Comparison of ENCODE assay signal across 9 mouse cellular contexts in the genomic region with DNA sequence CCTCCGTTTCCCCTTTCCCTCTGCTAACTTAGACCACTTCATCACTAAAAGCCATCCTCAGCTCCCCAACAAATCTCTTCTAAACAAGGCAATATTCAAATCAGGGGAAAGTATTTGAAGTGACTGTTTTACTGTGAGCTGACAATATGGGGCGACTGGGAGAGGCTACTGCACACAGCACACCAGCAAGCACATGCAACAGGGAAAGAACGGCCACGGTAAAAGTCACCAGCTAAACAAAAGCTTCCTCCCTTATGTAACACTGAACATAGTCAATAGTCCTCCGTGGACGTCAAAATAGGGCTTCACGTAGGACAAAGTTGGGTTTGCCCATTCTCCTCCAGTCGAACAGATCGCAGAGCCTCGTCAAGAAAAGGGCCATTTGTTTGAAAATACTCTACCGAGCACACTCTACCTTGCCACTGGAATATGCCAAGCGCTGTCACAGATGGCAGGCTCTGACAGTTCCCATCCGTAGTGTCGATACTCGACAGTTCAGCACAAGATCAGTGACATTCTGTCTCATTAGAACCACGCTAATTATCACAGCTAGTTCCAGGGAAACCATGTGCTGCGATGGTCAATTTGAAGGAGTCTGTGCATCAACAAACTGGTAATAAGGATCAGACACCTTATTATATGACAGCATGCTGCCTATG.
A peak's percentile ranks its signal among the peaks of the same experiment; 100 is the strongest.
DNase-seq lines count a peak whose midpoint lies in the region; ATAC-seq and TF ChIP-seq lines count a peak whose summit lies in the region.
"Had no signal": no experiment of that assay in that cellular context is flagged by ENCODE, and none has a peak within 500 bp of the region (broad histone marks: within the 10 kb centered on the region; RNA-seq: fewer than 3 reads in every experiment).

No protein-coding gene starts in this region.

- H3K36me3 ChIP-seq in forebrain, embryonic 12.5 days (replicated peaks) = peaks cover 8% of the 10 kb centered on the region; the same call in 1 of the 2 replicates
- peaks cover 7% of the 10 kb centered on the region; the same call in 1 of the 2 replicates for H3K36me3 ChIP-seq in hindbrain, embryonic 14.5 days (replicated peaks; ENCODE audit: control insufficient read depth, insufficient read depth)
- no peaks in the 10 kb centered on the region for H3K36me3 ChIP-seq in midbrain, embryonic 16.5 days (ENCODE audit: control insufficient read depth, insufficient read depth, low read length)
- peaks cover 4% of the 10 kb centered on the region; the same call in 1 of the 2 replicates for H3K36me3 ChIP-seq in heart, embryonic 12.5 days

- no peak for TF ChIP-seq POLR2A in lung, adult 2 months (IDR thresholded peaks at IDR 0.05; ENCODE audit: borderline replicate concordance, extremely low read depth, low read depth, low read length)

- 59% methylated on average over 17 of the region's 17 CpGs for WGBS in forebrain, embryonic 12.5 days
- 52% methylated on average over 17 of the region's 17 CpGs for WGBS in hindbrain, embryonic 14.5 days
- WGBS in midbrain, embryonic 16.5 days = 54% methylated on average over 17 of the region's 17 CpGs
- WGBS in heart, embryonic 12.5 days = 80% methylated on average over 17 of the region's 17 CpGs
- 81% methylated on average over 17 of the region's 17 CpGs for WGBS in lung, adult 2 months

- H3K9me3 ChIP-seq in forebrain, embryonic 12.5 days = no peaks in the 10 kb centered on the region
- H3K9me3 ChIP-seq in hindbrain, embryonic 14.5 days (ENCODE audit: control insufficient read depth, low read length) = no peaks in the 10 kb centered on the region
- no peaks in the 10 kb centered on the region for H3K9me3 ChIP-seq in midbrain, embryonic 16.5 days (replicated peaks; ENCODE audit: control insufficient read depth, low read length, poor library complexity, severe bottlenecking)
- H3K9me3 ChIP-seq in heart, embryonic 12.5 days (replicated peaks) = no peaks in the 10 kb centered on the region

- TF ChIP-seq CTCF in lung, adult 2 months (IDR thresholded peaks at IDR 0.05; ENCODE audit: insufficient read depth, low read length) = no peak

- peak; percentile 31 to 32 for DNase-seq in layer of hippocampus, postnatal 36 days
- no peak for DNase-seq in layer of hippocampus, adult 9-10 months (ENCODE audit: low spot score)
- DNase-seq in hindbrain, embryonic 14.5 days (ENCODE audit: low spot score) = peak; percentile 42
- DNase-seq in urinary bladder, postnatal 25 days (ENCODE audit: low spot score) = no peak
- no peak for DNase-seq in lung, adult 2 months
- DNase-seq: thymus, postnatal 36 days had no signal

- H3K27me3 ChIP-seq in forebrain, embryonic 12.5 days = no peaks in the 10 kb centered on the region
- H3K27me3 ChIP-seq in hindbrain, embryonic 14.5 days (ENCODE audit: control insufficient read depth, insufficient read depth, low read length) = no peaks in the 10 kb centered on the region
- H3K27me3 ChIP-seq in midbrain, embryonic 16.5 days (ENCODE audit: control insufficient read depth, insufficient read depth, low read depth, low read length) = no peaks in the 10 kb centered on the region
- no peaks in the 10 kb centered on the region for H3K27me3 ChIP-seq in heart, embryonic 12.5 days (replicated peaks)

- peak overlapping the region; percentile 66; the same call in 1 of the 2 replicates for H3K27ac ChIP-seq in forebrain, embryonic 12.5 days
- H3K27ac ChIP-seq in hindbrain, embryonic 14.5 days = peak overlapping the region; percentile 71
- peak overlapping the region; percentile 17 for H3K27ac ChIP-seq in midbrain, embryonic 16.5 days (ENCODE audit: low read length)
- no peak overlapping the region for H3K27ac ChIP-seq in heart, embryonic 12.5 days (ENCODE audit: poor library complexity, severe bottlenecking)

- H3K9ac ChIP-seq in forebrain, embryonic 12.5 days = no peak overlapping the region
- no peak overlapping the region for H3K9ac ChIP-seq in hindbrain, embryonic 14.5 days
- H3K9ac ChIP-seq in midbrain, embryonic 16.5 days (ENCODE audit: low read depth, low read length) = peak overlapping the region; percentile 10; the same call in 1 of the 2 replicates
- no peak overlapping the region for H3K9ac ChIP-seq in heart, embryonic 12.5 days

- no peak overlapping the region for H3K4me3 ChIP-seq in forebrain, embryonic 12.5 days (replicated peaks)
- peak overlapping the region; percentile 28; the same call in 1 of the 2 replicates for H3K4me3 ChIP-seq in hindbrain, embryonic 14.5 days (replicated peaks; ENCODE audit: low read length)
- H3K4me3 ChIP-seq in midbrain, embryonic 16.5 days (ENCODE audit: low read depth, low read length) = peak overlapping the region; percentile 40
- no peak overlapping the region for H3K4me3 ChIP-seq in heart, embryonic 12.5 days
- no peak overlapping the region for H3K4me3 ChIP-seq in lung, adult 2 months (replicated peaks; ENCODE audit: extremely low read depth, low read depth, low read length)

- ATAC-seq in forebrain, embryonic 12.5 days (ENCODE audit: low FRiP score) = peak; percentile 70
- peak; percentile 67 for ATAC-seq in hindbrain, embryonic 14.5 days (ENCODE audit: low FRiP score)
- ATAC-seq in midbrain, embryonic 16.5 days = peak; percentile 65
- ATAC-seq in heart, embryonic 12.5 days (ENCODE audit: insufficient number of reproducible peaks, low FRiP score) = no peak

- H3K4me1 ChIP-seq in forebrain, embryonic 12.5 days = peaks cover 11% of the 10 kb centered on the region
- H3K4me1 ChIP-seq in hindbrain, embryonic 14.5 days (replicated peaks; ENCODE audit: control insufficient read depth, insufficient read depth, low read length) = peaks cover 13% of the 10 kb centered on the region
- peaks cover 13% of the 10 kb centered on the region; the same call in 1 of the 2 replicates for H3K4me1 ChIP-seq in midbrain, embryonic 16.5 days (ENCODE audit: control insufficient read depth, insufficient read depth, low read length)
- no peaks in the 10 kb centered on the region for H3K4me1 ChIP-seq in heart, embryonic 12.5 days (replicated peaks)
- no peaks in the 10 kb centered on the region for H3K4me1 ChIP-seq in lung, adult 2 months (ENCODE audit: control insufficient read depth, insufficient read depth, low read length)

- H3K4me2 ChIP-seq in forebrain, embryonic 12.5 days = 0 out of 2 replicates have a peak overlapping the region, but pooled peaks have one; percentile 2
- peak overlapping the region; percentile 55 for H3K4me2 ChIP-seq in hindbrain, embryonic 14.5 days (replicated peaks)
- peak overlapping the region; percentile 69 for H3K4me2 ChIP-seq in midbrain, embryonic 16.5 days (ENCODE audit: low read length)
- no peak overlapping the region for H3K4me2 ChIP-seq in heart, embryonic 12.5 days

Comparison
In these comparisons a context has a peak if more than half of its experiments do, and no peak if none do; other contexts are left out.
1. DNase-seq: peak in layer of hippocampus, postnatal 36 days (2 of 2) and hindbrain, embryonic 14.5 days (single experiment); none in layer of hippocampus, adult 9-10 months (single experiment), urinary bladder, postnatal 25 days (single experiment) and lung, adult 2 months (single experiment).
2. H3K4me3 ChIP-seq: peak in hindbrain, embryonic 14.5 days (single experiment) and midbrain, embryonic 16.5 days (single experiment); none in forebrain, embryonic 12.5 days (single experiment), heart, embryonic 12.5 days (single experiment) and lung, adult 2 months (single experiment).